Mouse (Mus musculus): ENCODE data around the gene Dennd4b.

DNA sequence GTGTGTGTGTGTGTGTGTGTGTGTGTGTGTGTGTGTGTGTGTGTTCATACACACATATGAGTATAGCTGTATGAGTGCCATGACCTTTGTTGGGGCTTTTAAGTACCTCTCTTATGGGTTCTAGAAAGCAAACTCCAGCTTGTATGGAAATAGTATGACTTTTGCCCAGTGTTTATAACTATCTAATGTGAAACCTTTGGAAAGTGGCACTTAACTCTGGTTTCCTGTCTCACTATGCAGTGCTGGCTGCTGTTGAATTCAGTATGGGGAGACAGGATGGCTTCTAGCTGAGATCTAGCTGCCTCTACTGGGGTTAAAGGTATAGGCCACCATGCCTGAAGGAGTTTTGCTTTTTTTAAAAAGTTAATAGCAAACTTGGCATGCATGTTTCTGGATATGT, 44.6 kb downstream of the Dennd4b start:
- no peak for TF ChIP-seq CTCF (IDR thresholded peaks at IDR 0.05; ENCODE audit: control insufficient read depth, insufficient read depth, low read length)
- TF ChIP-seq POLR2A (IDR thresholded peaks at IDR 0.05; ENCODE audit: borderline replicate concordance, control insufficient read depth, low read depth, low read length), result no peak
